Mouse (Mus musculus): ENCODE data around the gene Ubac2. TPM values are rescaled to one million over a fixed set of nuclear protein-coding genes. Genes with fewer than 3 reads are reported as not detected.

Ubac2 gene
- total RNA-seq, 4 experiments from 2014 or later: 29.4 to 37.1 (median 32.7) TPM

Other genes with a start within 250 kb of the Ubac2 start
- 10 to 100 TPM; 11.6 to 16.7 (median 14.0) TPM for gene Dock9, start 80.8 kb upstream of the Ubac2 start, total RNA-seq (2022)
- not detected for gene Gpr18, start 37.2 kb downstream of the Ubac2 start, total RNA-seq (2022)
- gene Gpr183, start 86.6 kb downstream of the Ubac2 start, total RNA-seq (2022): under 1 TPM; 0.15 to 0.38 (median 0.23) TPM
- not detected for gene Timm8a2, start 156.1 kb downstream of the Ubac2 start, total RNA-seq (2022)
- gene Tm9sf2, start 228.4 kb downstream of the Ubac2 start, total RNA-seq (2022): 10 to 100 TPM; 65.0 to 68.9 (median 65.6) TPM